Mouse (Mus musculus) right cerebral cortex, postnatal 36 days (tissue): ENCODE measurements around the gene Sgcd.
A peak's percentile ranks its signal among the peaks of the same experiment; 100 is the strongest.

Experiments used
- DNase-seq, 2 experiments: peaks; one replicate each; pipeline ENCODE4 v3.0.0; 2022; ENCODE audit warnings: low spot score in 2 of 2, mixed read lengths in 1 of 2

The Sgcd gene

GRCm38 (mm10) chr11:47297805-47298340 is 690.9 kb downstream of the Sgcd start:
- DNase-seq = no peak

- no peak for DNase-seq
Measured at GRCm38 (mm10) chr11:47294741-47295140, 694.0 kb downstream of the Sgcd start.

GRCm38 (mm10) chr11:47276586-47276985 is 712.2 kb downstream of the Sgcd start:
- DNase-seq = no peak

- DNase-seq = peak; percentile 27 to 28
Measured at GRCm38 (mm10) chr11:47268556-47268955, 720.2 kb downstream of the Sgcd start.

DNA sequence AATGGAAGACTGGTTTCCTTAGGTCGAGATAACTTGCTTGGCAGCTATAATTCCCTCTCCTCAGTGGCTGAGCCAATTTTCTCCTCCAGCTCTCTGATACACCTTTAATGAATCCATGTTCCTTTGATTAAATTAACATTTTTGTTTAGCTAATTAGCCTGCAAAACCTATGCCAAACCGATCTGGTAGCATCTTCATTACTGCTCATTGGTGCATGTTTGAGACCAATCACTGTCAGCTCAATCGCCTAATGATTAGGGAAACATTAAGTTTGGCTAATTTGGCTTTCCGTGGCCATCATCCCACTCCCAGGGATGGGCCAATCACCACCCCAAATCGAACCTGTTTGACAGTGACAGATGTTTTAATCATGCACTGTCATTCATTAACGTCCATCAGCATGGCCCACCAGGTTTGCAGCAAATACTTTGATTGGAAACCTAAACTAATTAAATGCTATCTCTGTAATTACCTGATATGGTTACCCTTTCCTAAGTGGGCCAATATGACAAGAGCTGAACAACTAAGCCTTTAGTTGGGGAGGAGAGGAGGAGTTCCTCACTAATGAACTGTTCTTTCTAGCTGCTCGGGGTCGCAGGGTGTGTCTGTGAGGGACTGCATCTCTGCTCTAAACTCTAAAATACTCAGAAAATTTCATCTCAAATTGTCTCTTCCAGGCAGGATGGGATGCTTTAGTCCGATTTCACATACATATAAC is 724.3 kb downstream of the Sgcd start:
- no peak for DNase-seq

DNA sequence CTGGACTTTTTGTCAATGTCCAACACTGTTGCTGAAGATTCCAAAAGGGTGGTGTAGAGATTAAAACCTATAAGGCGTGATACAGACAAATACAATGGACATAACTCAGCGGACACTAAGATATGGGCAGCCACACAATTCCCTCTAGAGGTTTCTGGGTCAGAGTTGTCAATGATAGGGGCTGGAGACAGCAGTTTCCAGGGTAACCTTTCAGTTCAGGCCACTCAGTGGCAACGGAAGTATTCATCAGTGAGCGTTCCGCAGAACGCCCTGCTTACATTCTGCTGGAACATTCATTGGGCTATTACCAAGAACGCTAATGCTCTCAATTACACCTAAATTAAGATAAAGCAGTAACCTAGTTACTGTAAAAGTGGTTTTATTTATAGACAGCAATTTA is 738.5 kb downstream of the Sgcd start:
- DNase-seq = peak in 1 of 2 experiments; percentile 8

GRCm38 (mm10) chr11:47248345-47248893 is 740.4 kb downstream of the Sgcd start:
- no peak for DNase-seq

GRCm38 (mm10) chr11:47247703-47248344 is 740.9 kb downstream of the Sgcd start:
- DNase-seq = no peak

GRCm38 (mm10) chr11:47242401-47242800 is 746.4 kb downstream of the Sgcd start:
- no peak for DNase-seq

DNA sequence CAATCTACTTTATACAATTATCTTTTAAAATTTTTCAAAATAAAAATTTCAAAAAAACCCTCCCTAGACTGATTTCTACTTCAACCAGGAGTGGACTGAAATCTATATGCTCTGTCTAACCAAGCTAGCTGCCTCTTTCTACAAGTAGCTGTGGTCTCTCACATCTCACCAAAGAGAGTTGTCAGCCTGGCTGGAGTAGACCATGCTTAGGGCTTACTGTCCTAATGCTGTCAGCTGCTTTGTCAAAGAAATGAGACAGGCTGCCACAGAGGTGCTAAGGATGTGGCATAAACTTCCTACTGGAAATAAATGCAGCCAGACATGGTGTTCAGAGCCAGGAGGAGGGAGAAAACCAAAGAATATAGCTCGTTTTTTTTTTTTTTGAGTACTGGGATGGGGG is 760.5 kb downstream of the Sgcd start:
- DNase-seq = no peak

DNA sequence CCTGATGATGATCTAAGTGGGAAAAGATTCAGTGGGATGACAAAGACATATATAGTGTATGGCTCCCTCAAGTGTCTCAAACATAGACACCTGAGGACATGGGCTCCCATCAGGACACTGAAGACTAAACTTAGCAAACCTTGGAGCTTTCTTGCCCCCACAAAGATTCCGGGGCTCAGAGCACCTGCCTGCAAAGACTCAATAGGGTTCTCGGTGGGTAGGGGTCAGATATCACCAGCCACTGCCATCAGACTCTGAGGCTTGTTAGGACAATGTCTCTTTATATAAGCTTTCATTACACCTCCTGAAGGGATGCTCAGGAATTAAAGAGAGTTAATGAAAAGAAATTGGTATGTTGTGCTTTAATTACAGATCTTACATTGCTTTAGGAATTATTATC is 764.6 kb downstream of the Sgcd start:
- DNase-seq = no peak

GRCm38 (mm10) chr11:47211531-47211930 is 777.2 kb downstream of the Sgcd start:
- DNase-seq = peak in 1 of 2 experiments; percentile 1

DNA sequence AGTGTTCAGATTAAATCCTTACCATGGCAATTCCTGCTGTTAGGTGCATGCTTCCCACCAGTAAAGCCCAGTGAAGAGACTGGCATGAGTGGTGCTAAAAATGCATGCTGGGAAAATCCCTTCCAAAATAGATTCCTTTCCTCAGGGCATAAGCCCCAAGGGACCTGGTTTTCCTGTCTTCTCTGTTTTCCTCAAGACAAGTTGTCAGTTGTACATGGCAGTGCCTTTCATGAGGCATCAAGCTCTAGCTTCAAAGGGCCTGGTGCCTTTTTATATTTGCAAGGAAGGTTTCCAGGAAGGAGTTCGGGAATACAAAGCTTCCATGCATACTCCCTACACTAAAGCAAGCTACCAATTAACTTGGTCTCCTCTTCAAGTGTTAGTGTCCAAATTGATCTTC is 782.3 kb downstream of the Sgcd start:
- no peak for DNase-seq

DNA sequence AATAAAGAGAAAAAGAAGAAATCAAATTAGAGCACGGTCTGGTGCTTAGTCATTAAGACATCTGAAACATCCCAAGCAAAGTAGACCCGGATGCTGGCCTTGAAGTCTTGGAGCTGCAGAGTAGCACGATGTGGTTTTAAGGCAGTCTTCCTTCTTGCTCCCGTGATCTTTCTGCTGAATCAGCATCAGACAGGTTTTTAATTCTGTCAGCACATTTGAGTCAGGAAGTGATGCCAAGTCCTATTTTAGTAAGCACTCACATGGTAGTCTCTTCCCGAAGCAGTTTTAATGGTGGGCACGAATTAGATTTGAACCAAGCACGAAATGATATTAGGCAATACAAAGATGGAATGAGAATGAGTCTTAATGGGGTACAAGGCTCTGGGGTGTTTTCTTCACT is 789.7 kb downstream of the Sgcd start:
- no peak for DNase-seq

GRCm38 (mm10) chr11:47188556-47188955 is 800.2 kb downstream of the Sgcd start:
- no peak for DNase-seq

- DNase-seq = no peak
Measured at GRCm38 (mm10) chr11:47174977-47175376, 813.8 kb downstream of the Sgcd start.

DNA sequence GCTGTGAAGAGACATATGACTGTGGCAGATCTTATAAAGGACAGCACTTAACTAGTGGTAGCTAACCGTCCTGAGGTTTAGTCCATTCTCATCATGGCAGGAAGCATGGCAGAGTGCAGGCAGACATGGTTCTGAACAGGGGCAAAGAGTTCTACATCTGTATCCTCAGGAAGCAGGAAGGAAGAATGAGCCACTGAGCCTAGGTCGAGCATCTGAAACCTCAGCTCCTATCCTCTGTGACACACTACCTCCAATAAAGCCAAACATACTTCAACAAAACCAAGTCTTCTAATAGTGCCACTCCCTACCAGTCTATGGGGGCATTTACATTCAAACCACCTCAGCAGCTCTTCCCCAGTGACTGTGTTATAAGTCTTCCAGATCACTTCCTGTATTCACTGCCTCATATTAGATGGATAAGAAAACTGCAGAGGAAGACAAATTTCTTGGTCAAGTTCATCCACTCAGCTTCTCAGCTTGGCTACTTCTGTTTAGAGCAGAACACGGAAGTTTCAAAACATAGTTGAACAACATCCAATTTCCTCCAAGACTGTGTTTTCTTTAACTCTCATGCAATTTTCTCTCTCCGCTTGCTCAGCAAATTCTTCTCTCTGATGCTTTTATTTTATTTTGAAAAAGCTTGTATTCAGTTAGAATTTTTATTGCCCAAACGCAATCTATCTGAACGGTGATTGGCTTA is 817.7 kb downstream of the Sgcd start:
- no peak for DNase-seq

DNA sequence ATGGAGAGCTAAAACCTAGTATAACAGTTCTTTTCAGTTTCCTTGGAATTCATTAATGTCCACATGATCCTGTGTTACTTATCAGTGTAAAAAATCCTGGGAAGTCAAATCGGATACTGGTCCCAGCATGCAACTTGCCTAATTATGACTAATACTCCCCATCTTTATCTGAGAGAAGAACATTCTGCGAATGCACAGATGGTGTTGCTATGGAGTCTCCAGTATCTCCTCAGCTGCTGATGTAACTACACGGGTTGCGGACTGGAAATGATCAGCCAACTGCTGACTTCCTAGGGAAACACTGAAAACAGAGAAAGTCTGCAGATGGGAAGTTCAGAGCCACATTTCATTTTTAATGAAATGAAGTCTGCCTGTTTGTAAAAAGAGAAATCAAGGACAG is 821.4 kb downstream of the Sgcd start:
- DNase-seq = peak; percentile 8 to 22

DNA sequence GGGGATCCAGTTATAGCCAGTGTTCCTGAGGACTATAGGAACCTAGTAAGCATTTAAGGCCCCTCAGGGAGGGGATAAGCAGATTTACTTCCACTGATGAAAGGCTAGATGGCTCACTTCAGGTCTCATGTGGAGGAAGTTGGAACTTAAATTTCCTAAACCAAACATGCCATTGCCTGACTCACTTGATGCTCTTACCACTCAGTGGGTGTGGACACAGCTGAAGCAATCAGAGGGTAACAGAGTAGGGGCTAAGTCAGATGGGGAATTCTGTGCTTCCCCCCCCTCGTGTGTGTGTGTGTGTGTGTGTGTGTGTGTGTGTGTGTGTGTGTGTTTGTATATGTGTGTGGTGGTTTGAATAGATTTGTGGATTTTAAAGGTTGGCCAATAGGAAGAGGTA is 830.7 kb downstream of the Sgcd start:
- no peak for DNase-seq

GRCm38 (mm10) chr11:47156730-47157693 is 831.8 kb downstream of the Sgcd start:
- DNase-seq = no peak

GRCm38 (mm10) chr11:47154837-47155430 is 833.8 kb downstream of the Sgcd start:
- DNase-seq = no peak
